Mouse (Mus musculus): ENCODE measurements around the gene Syngr3. TPM values are rescaled to one million over a fixed set of nuclear protein-coding genes. Genes with fewer than 3 reads are reported as not detected.

The Syngr3 gene
- polyA plus RNA-seq, 1 experiment from 2014 or later, result 1.9 TPM

- 75% methylated on average over 14 of the region's 14 CpGs for WGBS
- no peak overlapping the region for H3K4me3 ChIP-seq (ENCODE audit: low read length)
- H3K9ac ChIP-seq (ENCODE audit: low read length), result no peak overlapping the region
- H3K4me2 ChIP-seq (ENCODE audit: low read depth, low read length), result no peak overlapping the region
- H3K27ac ChIP-seq (ENCODE audit: low read length), result no peak overlapping the region
- H3K4me1 ChIP-seq (replicated peaks; ENCODE audit: control insufficient read depth, insufficient read depth, low read length), result peaks cover under 1% of the 10 kb centered on the region
- H3K27me3 ChIP-seq (ENCODE audit: control insufficient read depth, insufficient read depth, low read depth, low read length), result no peaks in the 10 kb centered on the region
- no peaks in the 10 kb centered on the region for H3K9me3 ChIP-seq (ENCODE audit: control insufficient read depth, low read length)
- no peak for ATAC-seq (ENCODE audit: low read depth)
- H3K36me3 ChIP-seq (ENCODE audit: control insufficient read depth, insufficient read depth, low read length), result no peaks in the 10 kb centered on the region
These were observed 41.0 kb upstream of the Syngr3 start for GRCm38 (mm10) chr17:24730787-24731186.

DNA sequence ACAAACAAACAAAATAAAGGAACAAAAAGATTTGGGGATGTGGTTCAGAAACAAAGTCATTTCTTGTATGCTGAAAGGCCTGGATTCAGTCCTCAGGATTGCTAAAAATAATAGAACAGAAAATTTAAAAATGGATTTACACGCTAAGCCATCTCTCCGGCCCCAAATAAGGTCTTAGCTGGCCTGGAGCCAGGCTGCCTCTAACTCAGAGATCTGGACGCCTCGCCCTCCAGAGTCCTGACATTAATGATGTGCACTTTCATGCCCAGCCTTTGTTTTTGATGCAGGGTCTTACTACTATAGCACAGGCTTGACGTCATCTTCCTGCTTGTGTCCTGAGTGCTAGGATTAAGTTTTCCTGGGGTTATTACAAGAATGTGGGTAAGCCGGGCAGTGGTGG, 39.3 kb upstream of the Syngr3 start:
- H3K4me1 ChIP-seq (replicated peaks; ENCODE audit: control insufficient read depth, insufficient read depth, low read length), result 0 out of 2 replicates have a peak, but pooled peaks cover 2% of the 10 kb centered on the region
- 42% methylated on average over 6 of the region's 6 CpGs for WGBS
- no peaks in the 10 kb centered on the region for H3K27me3 ChIP-seq (ENCODE audit: control insufficient read depth, insufficient read depth, low read depth, low read length)
- H3K9ac ChIP-seq (ENCODE audit: low read length), result no peak overlapping the region
- ATAC-seq (ENCODE audit: low read depth), result no peak
- H3K4me2 ChIP-seq (ENCODE audit: low read depth, low read length), result no peak overlapping the region
- no peaks in the 10 kb centered on the region for H3K9me3 ChIP-seq (ENCODE audit: control insufficient read depth, low read length)
- no peak overlapping the region for H3K4me3 ChIP-seq (ENCODE audit: low read length)
- no peak overlapping the region for H3K27ac ChIP-seq (ENCODE audit: low read length)
- H3K36me3 ChIP-seq (ENCODE audit: control insufficient read depth, insufficient read depth, low read length), result no peaks in the 10 kb centered on the region

GRCm38 (mm10) chr17:24728184-24728583, 38.4 kb upstream of the Syngr3 start:
- Histone ChIP-seq H3K4me2 (ENCODE audit: low read depth, low read length) (no peak overlapping the region), H3K27ac (ENCODE audit: low read length) (no peak overlapping the region), H3K9ac (ENCODE audit: low read length) (no peak overlapping the region), H3K36me3 (ENCODE audit: control insufficient read depth, insufficient read depth, low read length) (no peaks in the 10 kb centered on the region), H3K4me3 (ENCODE audit: low read length) (no peak overlapping the region), H3K4me1 (replicated peaks; ENCODE audit: control insufficient read depth, insufficient read depth, low read length) (peaks cover 5% of the 10 kb centered on the region), H3K9me3 (ENCODE audit: control insufficient read depth, low read length) (no peaks in the 10 kb centered on the region), H3K27me3 (ENCODE audit: control insufficient read depth, insufficient read depth, low read depth, low read length) (no peaks in the 10 kb centered on the region)
- WGBS, result 60% methylated on average over 17 of the region's 17 CpGs
- no peak for ATAC-seq (ENCODE audit: low read depth)

DNA sequence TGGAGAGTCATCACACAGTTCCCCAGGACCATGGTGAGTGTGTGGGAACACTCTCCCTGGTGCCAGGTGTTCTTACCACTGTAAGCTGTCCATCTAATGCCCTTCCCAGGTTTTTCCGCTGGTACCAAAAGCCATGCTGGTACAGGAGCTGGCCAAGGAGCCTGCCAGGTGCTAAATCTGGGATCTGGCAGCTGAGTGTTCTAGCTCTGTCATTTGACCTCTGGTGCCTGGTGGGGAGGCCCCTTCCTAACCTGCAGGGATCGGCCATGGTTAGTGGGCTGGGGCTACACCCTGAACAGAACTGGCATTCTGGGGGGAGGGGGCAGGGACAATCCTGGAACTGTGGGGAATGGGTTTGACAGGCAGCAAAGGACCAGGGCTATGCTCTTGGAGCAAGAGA, 37.9 kb upstream of the Syngr3 start, which contains the start of gene Rpl3l:
TSS of gene Rpl3l (plus strand) at position 203 of the 400 bp plus-strand sequence.
- Histone ChIP-seq H3K27me3 (ENCODE audit: control insufficient read depth, insufficient read depth, low read depth, low read length) (no peaks in the 10 kb centered on the region), H3K27ac (ENCODE audit: low read length) (no peak within 1 kb of the TSS), H3K4me1 (replicated peaks; ENCODE audit: control insufficient read depth, insufficient read depth, low read length) (peaks cover 9% of the 10 kb centered on the region), H3K9ac (ENCODE audit: low read length) (no peak within 1 kb of the TSS), H3K4me2 (ENCODE audit: low read depth, low read length) (no peak within 1 kb of the TSS), H3K4me3 (ENCODE audit: low read length) (no peak within 1 kb of the TSS), H3K9me3 (ENCODE audit: control insufficient read depth, low read length) (no peaks in the 10 kb centered on the region), H3K36me3 (ENCODE audit: control insufficient read depth, insufficient read depth, low read length) (no peaks in the 10 kb centered on the region; the same call in 1 of the 2 replicates)
- WGBS, result 71% methylated on average over 2 of the region's 2 CpGs
- ATAC-seq (ENCODE audit: low read depth), result no peak

DNA sequence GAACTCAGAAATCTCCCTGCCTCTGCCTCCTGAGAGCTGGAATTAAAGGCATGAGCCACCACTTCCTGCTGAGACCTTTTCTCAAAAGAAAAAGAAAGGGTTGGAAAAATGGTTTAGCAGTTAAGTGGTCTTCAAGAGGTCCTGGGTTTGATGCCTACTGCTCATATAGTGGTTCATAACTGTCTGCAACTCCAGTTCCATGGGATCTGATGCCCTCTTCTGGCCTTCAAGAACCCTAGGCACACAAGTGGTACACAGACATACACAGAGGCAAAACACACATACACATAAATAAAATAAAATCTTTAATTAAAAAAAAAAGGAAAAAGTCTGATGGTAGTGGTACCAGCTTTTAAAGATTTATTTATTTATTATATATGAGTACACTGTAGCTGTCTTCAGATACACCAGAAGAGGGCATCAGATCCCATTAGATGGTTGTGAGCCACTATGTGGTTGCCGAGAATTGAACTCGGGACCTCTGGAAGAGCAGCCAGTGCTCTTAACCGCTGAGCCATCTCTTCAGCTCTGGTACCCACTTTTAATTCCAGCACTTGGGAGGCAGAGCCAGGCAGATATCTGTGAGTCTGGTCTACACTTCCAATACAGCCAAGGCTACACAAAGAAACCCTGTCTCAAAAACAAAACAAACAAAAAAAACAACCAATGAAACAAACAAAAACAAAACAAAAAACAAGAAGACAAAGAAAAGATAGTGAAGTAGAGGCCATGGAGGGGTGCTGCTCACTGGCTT, 36.1 kb upstream of the Syngr3 start:
- 73% methylated on average over 3 of the region's 3 CpGs for WGBS
- no peak overlapping the region for H3K27ac ChIP-seq (ENCODE audit: low read length)
- H3K36me3 ChIP-seq (ENCODE audit: control insufficient read depth, insufficient read depth, low read length), result peaks cover 12% of the 10 kb centered on the region
- ATAC-seq (ENCODE audit: low read depth), result no peak
- peaks cover 24% of the 10 kb centered on the region for H3K4me1 ChIP-seq (replicated peaks; ENCODE audit: control insufficient read depth, insufficient read depth, low read length)
- no peak overlapping the region for H3K4me3 ChIP-seq (ENCODE audit: low read length)
- no peaks in the 10 kb centered on the region for H3K9me3 ChIP-seq (ENCODE audit: control insufficient read depth, low read length)
- no peaks in the 10 kb centered on the region for H3K27me3 ChIP-seq (ENCODE audit: control insufficient read depth, insufficient read depth, low read depth, low read length)
- no peak overlapping the region for H3K4me2 ChIP-seq (ENCODE audit: low read depth, low read length)
- H3K9ac ChIP-seq (ENCODE audit: low read length), result no peak overlapping the region

DNA sequence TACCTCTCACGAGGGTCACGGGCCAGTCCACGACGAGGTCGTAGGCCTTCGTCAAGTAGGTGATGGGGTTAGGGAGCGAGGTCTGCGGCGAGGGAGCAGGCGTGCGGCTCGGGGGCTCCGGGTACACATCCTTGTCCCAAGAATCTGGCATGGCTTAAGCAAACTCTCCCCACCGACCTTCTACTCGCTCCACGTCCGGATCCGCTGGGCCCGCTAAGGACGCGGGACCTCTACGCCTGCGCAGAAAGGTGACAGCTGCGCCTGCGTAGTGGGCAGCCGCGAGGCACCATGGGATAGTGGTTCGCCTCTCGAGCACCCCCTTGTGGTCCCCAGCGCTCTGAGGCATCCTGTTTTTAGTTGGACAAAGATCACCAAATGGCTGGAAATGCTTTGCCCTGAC, 34.4 kb upstream of the Syngr3 start, which contains the start of gene Ndufb10:
TSS of gene Ndufb10 (minus strand) at position 295 of the 400 bp plus-strand sequence.
- under 1% methylated on average over 30 of the region's 30 CpGs for WGBS
- peaks cover 12% of the 10 kb centered on the region for H3K36me3 ChIP-seq (ENCODE audit: control insufficient read depth, insufficient read depth, low read length)
- no peaks in the 10 kb centered on the region for H3K9me3 ChIP-seq (ENCODE audit: control insufficient read depth, low read length)

GRCm38 (mm10) chr17:24723881-24724180, 34.1 kb upstream of the Syngr3 start:
- ATAC-seq (ENCODE audit: low read depth), result no peak
- Histone ChIP-seq H3K4me3 (ENCODE audit: low read length) (peak overlapping the region; percentile 93), H3K4me2 (ENCODE audit: low read depth, low read length) (peak overlapping the region; percentile 89), H3K27ac (ENCODE audit: low read length) (peak overlapping the region; percentile 84), H3K36me3 (ENCODE audit: control insufficient read depth, insufficient read depth, low read length) (peaks cover 12% of the 10 kb centered on the region), H3K9me3 (ENCODE audit: control insufficient read depth, low read length) (no peaks in the 10 kb centered on the region), H3K27me3 (ENCODE audit: control insufficient read depth, insufficient read depth, low read depth, low read length) (no peaks in the 10 kb centered on the region), H3K9ac (ENCODE audit: low read length) (peak overlapping the region; percentile 94), H3K4me1 (replicated peaks; ENCODE audit: control insufficient read depth, insufficient read depth, low read length) (peaks cover 26% of the 10 kb centered on the region)
- under 1% methylated on average over 15 of the region's 15 CpGs for WGBS

More for the DNA sequence above, 34.4 kb upstream of the Syngr3 start, which contains the start of gene Ndufb10:
- H3K4me2 ChIP-seq (ENCODE audit: low read depth, low read length), result peak within 1 kb of the TSS; percentile 89
- H3K27ac ChIP-seq (ENCODE audit: low read length), result peak within 1 kb of the TSS; percentile 84
- H3K9ac ChIP-seq (ENCODE audit: low read length), result peak within 1 kb of the TSS; percentile 94
- peaks cover 24% of the 10 kb centered on the region for H3K4me1 ChIP-seq (replicated peaks; ENCODE audit: control insufficient read depth, insufficient read depth, low read length)
- H3K27me3 ChIP-seq (ENCODE audit: control insufficient read depth, insufficient read depth, low read depth, low read length), result no peaks in the 10 kb centered on the region
- peak within 1 kb of the TSS; percentile 93 for H3K4me3 ChIP-seq (ENCODE audit: low read length)
- ATAC-seq (ENCODE audit: low read depth), result peak; percentile 79

DNA sequence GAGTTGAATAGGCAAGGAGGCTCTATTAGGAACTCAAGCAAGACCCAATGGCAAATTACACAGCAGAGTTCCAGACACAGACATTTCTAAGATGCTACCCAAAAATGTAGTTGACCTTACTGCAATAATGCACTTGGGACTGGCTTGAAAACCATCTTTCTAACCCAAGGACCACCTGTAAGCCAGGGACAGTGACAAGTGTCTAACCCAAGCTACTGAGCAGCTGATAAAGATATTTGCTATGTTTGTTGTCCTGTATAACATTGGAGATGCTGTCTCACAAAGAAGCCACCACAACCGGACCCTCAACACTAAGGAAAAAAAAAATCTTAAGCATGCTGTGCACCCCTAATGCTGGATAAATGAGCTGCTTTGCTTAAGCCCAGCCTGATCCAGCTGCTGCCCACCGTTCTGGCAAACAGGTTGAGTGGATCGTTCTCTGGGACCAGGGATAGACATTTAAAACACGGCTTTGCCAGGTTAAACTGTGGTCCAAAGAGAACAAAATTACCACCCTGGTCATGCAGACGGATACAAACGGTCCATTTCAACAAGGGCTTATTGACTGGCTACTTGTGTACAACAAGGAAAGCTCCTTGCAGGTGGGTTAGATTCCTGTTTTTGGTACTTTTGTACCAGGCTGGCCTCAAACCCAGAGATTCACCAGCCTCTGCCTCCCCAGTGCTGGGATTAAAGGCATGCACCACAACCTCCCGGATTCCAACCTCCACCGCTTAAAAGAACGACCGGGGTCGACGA, 33.5 kb upstream of the Syngr3 start:
- H3K4me3 ChIP-seq (ENCODE audit: low read length), result peak overlapping the region; percentile 93
- peaks cover 12% of the 10 kb centered on the region for H3K36me3 ChIP-seq (ENCODE audit: control insufficient read depth, insufficient read depth, low read length)
- peak overlapping the region; percentile 84 for H3K27ac ChIP-seq (ENCODE audit: low read length)
- no peaks in the 10 kb centered on the region for H3K27me3 ChIP-seq (ENCODE audit: control insufficient read depth, insufficient read depth, low read depth, low read length)
- H3K4me1 ChIP-seq (replicated peaks; ENCODE audit: control insufficient read depth, insufficient read depth, low read length), result peaks cover 31% of the 10 kb centered on the region
- H3K9me3 ChIP-seq (ENCODE audit: control insufficient read depth, low read length), result no peaks in the 10 kb centered on the region
- under 1% methylated on average over 12 of the region's 12 CpGs for WGBS
- peak overlapping the region; percentile 94 for H3K9ac ChIP-seq (ENCODE audit: low read length)
- peak overlapping the region; percentile 89 for H3K4me2 ChIP-seq (ENCODE audit: low read depth, low read length)
- no peak for ATAC-seq (ENCODE audit: low read depth)

- Histone ChIP-seq H3K36me3 (ENCODE audit: control insufficient read depth, insufficient read depth, low read length) (peaks cover 12% of the 10 kb centered on the region), H3K27me3 (ENCODE audit: control insufficient read depth, insufficient read depth, low read depth, low read length) (no peaks in the 10 kb centered on the region), H3K9ac (ENCODE audit: low read length) (0 out of 2 replicates have a peak overlapping the region, but pooled peaks have one; percentile 37), H3K27ac (ENCODE audit: low read length) (no peak overlapping the region), H3K4me2 (ENCODE audit: low read depth, low read length) (peak overlapping the region; percentile 89), H3K4me1 (replicated peaks; ENCODE audit: control insufficient read depth, insufficient read depth, low read length) (peaks cover 31% of the 10 kb centered on the region), H3K9me3 (ENCODE audit: control insufficient read depth, low read length) (no peaks in the 10 kb centered on the region), H3K4me3 (ENCODE audit: low read length) (no peak overlapping the region)
- WGBS, result 29% methylated on average over 13 of the region's 13 CpGs
- ATAC-seq (ENCODE audit: low read depth), result no peak
These were observed 32.6 kb upstream of the Syngr3 start for GRCm38 (mm10) chr17:24722220-24722924.

Measured in lung, embryonic 16.5 days (tissue).